Mouse (Mus musculus): Measurements from ENCODE around the gene Ctnnb1. TPM values are rescaled to one million over a fixed set of nuclear protein-coding genes. Genes with fewer than 3 reads are reported as not detected.

The Ctnnb1 gene
- polyA plus RNA-seq, 1 experiment, result 396 TPM

- no peak for TF ChIP-seq MYOD1 (IDR thresholded peaks at IDR 0.05; ENCODE audit: control insufficient read depth, insufficient read length, low read depth)
- TF ChIP-seq MAX (IDR thresholded peaks at IDR 0.05), result no peak
- no peak for TF ChIP-seq CTCF (IDR thresholded peaks at IDR 0.05; ENCODE audit: control insufficient read depth, insufficient read depth, insufficient read length)
- Histone ChIP-seq H3K79me2 (ENCODE audit: control insufficient read depth, insufficient read depth) (no peaks in the 10 kb centered on the region), H3K36me3 (ENCODE audit: control insufficient read depth, insufficient read depth) (no peaks in the 10 kb centered on the region), H3ac (ENCODE audit: control insufficient read depth, insufficient read length, low read depth) (no peak overlapping the region), H3K27me3 (ENCODE audit: control insufficient read depth, insufficient read depth, insufficient read length) (no peaks in the 10 kb centered on the region), H3K79me3 (ENCODE audit: low read depth) (no peaks in the 10 kb centered on the region), H3K4me3 (ENCODE audit: insufficient read depth, poor library complexity, severe bottlenecking) (no peak overlapping the region)
Measured at GRCm38 (mm10) chr9:120899833-120900232, 29.2 kb upstream of the Ctnnb1 start.

GRCm38 (mm10) chr9:120900338-120901274 lies 28.4 kb upstream of the Ctnnb1 start:
- no peak overlapping the region for H3K4me3 ChIP-seq (ENCODE audit: insufficient read depth, poor library complexity, severe bottlenecking)
- H3K27me3 ChIP-seq (ENCODE audit: control insufficient read depth, insufficient read depth, insufficient read length), result no peaks in the 10 kb centered on the region
- no peaks in the 10 kb centered on the region for H3K36me3 ChIP-seq (ENCODE audit: control insufficient read depth, insufficient read depth)
- no peaks in the 10 kb centered on the region for H3K79me2 ChIP-seq (ENCODE audit: control insufficient read depth, insufficient read depth)
- TF ChIP-seq FOSL1 (IDR thresholded peaks at IDR 0.05; ENCODE audit: insufficient read depth, low read length, poor library complexity, severe bottlenecking) (no peak), USF1 (IDR thresholded peaks at IDR 0.05; ENCODE audit: low read depth) (no peak), CEBPB (IDR thresholded peaks at IDR 0.05; ENCODE audit: low read depth) (no peak), MYOD1 (IDR thresholded peaks at IDR 0.05; ENCODE audit: control insufficient read depth, insufficient read length, low read depth) (no peak), MAX (IDR thresholded peaks at IDR 0.05) (no peak), MYOG (IDR thresholded peaks at IDR 0.05; ENCODE audit: control insufficient read depth, extremely low read depth, insufficient read length) (no peak), CTCF (IDR thresholded peaks at IDR 0.05; ENCODE audit: control insufficient read depth, insufficient read depth, insufficient read length) (no peak)
- H3K79me3 ChIP-seq (ENCODE audit: low read depth), result no peaks in the 10 kb centered on the region
- no peak overlapping the region for H3ac ChIP-seq (ENCODE audit: control insufficient read depth, insufficient read length, low read depth)

DNA sequence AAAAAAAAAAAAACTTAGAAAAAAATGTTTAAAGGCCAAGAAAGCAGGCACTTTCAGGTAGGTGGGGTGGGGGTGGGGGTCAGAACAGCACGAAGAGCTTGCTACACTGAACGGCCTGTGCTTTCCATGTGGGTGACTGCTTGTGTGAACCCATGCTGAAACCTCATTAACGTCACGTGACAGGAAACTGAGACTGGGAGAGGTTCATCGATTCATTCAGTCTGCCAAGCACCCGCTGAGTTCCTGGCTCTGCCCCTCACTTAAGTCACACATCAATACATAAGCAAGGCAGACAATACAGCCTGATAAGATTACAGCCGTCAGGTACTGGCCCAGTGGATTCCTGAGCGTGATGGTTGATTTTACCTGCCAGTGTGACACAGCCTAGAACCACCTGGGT lies 26.5 kb upstream of the Ctnnb1 start:
- Histone ChIP-seq H3K27me3 (ENCODE audit: control insufficient read depth, insufficient read depth, insufficient read length) (no peaks in the 10 kb centered on the region), H3K79me2 (ENCODE audit: control insufficient read depth, insufficient read depth) (no peaks in the 10 kb centered on the region), H3K4me3 (ENCODE audit: insufficient read depth, poor library complexity, severe bottlenecking) (no peak overlapping the region), H3K36me3 (ENCODE audit: control insufficient read depth, insufficient read depth) (no peaks in the 10 kb centered on the region), H3ac (ENCODE audit: control insufficient read depth, insufficient read length, low read depth) (no peak overlapping the region), H3K79me3 (ENCODE audit: low read depth) (no peaks in the 10 kb centered on the region)
- TF ChIP-seq CTCF (IDR thresholded peaks at IDR 0.05; ENCODE audit: control insufficient read depth, insufficient read depth, insufficient read length) (no peak), MAX (IDR thresholded peaks at IDR 0.05) (no peak), USF1 (IDR thresholded peaks at IDR 0.05; ENCODE audit: low read depth) (no peak), FOSL1 (IDR thresholded peaks at IDR 0.05; ENCODE audit: insufficient read depth, low read length, poor library complexity, severe bottlenecking) (no peak), MYOD1 (IDR thresholded peaks at IDR 0.05; ENCODE audit: control insufficient read depth, insufficient read length, low read depth) (no peak), MYOG (IDR thresholded peaks at IDR 0.05; ENCODE audit: control insufficient read depth, extremely low read depth, insufficient read length) (no peak), CEBPB (IDR thresholded peaks at IDR 0.05; ENCODE audit: low read depth) (no peak)

DNA sequence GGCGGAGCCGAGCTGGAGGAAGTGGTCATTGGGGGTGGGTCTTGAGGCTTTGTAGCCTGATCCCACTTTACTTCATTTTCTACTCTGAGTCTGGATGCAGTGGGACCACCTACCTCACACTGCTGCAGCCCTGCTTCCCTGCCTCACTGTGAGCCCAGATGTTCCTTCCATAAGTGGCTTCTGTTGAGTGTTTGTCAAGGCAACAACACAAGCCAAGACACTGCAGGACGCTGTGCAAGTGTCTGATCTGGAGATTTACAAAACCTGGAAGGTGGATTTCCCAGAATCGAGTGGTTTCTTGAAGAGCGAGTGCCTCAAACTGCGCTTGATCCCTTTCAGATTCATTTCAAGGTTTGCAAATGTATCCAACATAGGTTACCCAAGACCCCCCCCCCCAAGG lies 20.6 kb upstream of the Ctnnb1 start:
- Histone ChIP-seq H3K36me3 (ENCODE audit: control insufficient read depth, insufficient read depth) (no peaks in the 10 kb centered on the region), H3K4me3 (ENCODE audit: insufficient read depth, poor library complexity, severe bottlenecking) (no peak overlapping the region), H3K79me3 (ENCODE audit: low read depth) (no peaks in the 10 kb centered on the region), H3K79me2 (ENCODE audit: control insufficient read depth, insufficient read depth) (no peaks in the 10 kb centered on the region), H3ac (ENCODE audit: control insufficient read depth, insufficient read length, low read depth) (no peak overlapping the region), H3K27me3 (ENCODE audit: control insufficient read depth, insufficient read depth, insufficient read length) (no peaks in the 10 kb centered on the region)
- no peak for TF ChIP-seq MAX (IDR thresholded peaks at IDR 0.05)
- no peak for TF ChIP-seq MYOG (IDR thresholded peaks at IDR 0.05; ENCODE audit: control insufficient read depth, extremely low read depth, insufficient read length)
- TF ChIP-seq FOSL1 (IDR thresholded peaks at IDR 0.05; ENCODE audit: insufficient read depth, low read length, poor library complexity, severe bottlenecking), result no peak
- no peak for TF ChIP-seq MYOD1 (IDR thresholded peaks at IDR 0.05; ENCODE audit: control insufficient read depth, insufficient read length, low read depth)

GRCm38 (mm10) chr9:120913152-120913551 lies 15.9 kb upstream of the Ctnnb1 start:
- Histone ChIP-seq H3K79me2 (ENCODE audit: control insufficient read depth, insufficient read depth) (no peaks in the 10 kb centered on the region), H3ac (ENCODE audit: control insufficient read depth, insufficient read length, low read depth) (no peak overlapping the region), H3K27me3 (ENCODE audit: control insufficient read depth, insufficient read depth, insufficient read length) (no peaks in the 10 kb centered on the region), H3K79me3 (ENCODE audit: low read depth) (no peaks in the 10 kb centered on the region), H3K36me3 (ENCODE audit: control insufficient read depth, insufficient read depth) (no peaks in the 10 kb centered on the region), H3K4me3 (ENCODE audit: insufficient read depth, poor library complexity, severe bottlenecking) (no peak overlapping the region)
- no peak for TF ChIP-seq MYOG (IDR thresholded peaks at IDR 0.05; ENCODE audit: control insufficient read depth, extremely low read depth, insufficient read length)

GRCm38 (mm10) chr9:120914429-120914828 lies 14.6 kb upstream of the Ctnnb1 start:
- Histone ChIP-seq H3K79me2 (ENCODE audit: control insufficient read depth, insufficient read depth) (no peaks in the 10 kb centered on the region), H3K4me3 (ENCODE audit: insufficient read depth, poor library complexity, severe bottlenecking) (no peak overlapping the region), H3K27me3 (ENCODE audit: control insufficient read depth, insufficient read depth, insufficient read length) (no peaks in the 10 kb centered on the region), H3ac (ENCODE audit: control insufficient read depth, insufficient read length, low read depth) (no peak overlapping the region), H3K79me3 (ENCODE audit: low read depth) (no peaks in the 10 kb centered on the region), H3K36me3 (ENCODE audit: control insufficient read depth, insufficient read depth) (no peaks in the 10 kb centered on the region)
- TF ChIP-seq CEBPB (IDR thresholded peaks at IDR 0.05; ENCODE audit: low read depth) (no peak), USF1 (IDR thresholded peaks at IDR 0.05; ENCODE audit: low read depth) (no peak), MYOG (IDR thresholded peaks at IDR 0.05; ENCODE audit: control insufficient read depth, extremely low read depth, insufficient read length) (no peak), CTCF (IDR thresholded peaks at IDR 0.05; ENCODE audit: control insufficient read depth, insufficient read depth, insufficient read length) (no peak), FOSL1 (IDR thresholded peaks at IDR 0.05; ENCODE audit: insufficient read depth, low read length, poor library complexity, severe bottlenecking) (no peak), MYOD1 (IDR thresholded peaks at IDR 0.05; ENCODE audit: control insufficient read depth, insufficient read length, low read depth) (no peak), MAX (IDR thresholded peaks at IDR 0.05) (no peak)

Data from C2C12 (cell line).